Mouse (Mus musculus): ENCODE data around the gene Ntn5. TPM values are rescaled to one million over a fixed set of nuclear protein-coding genes. Genes with fewer than 3 reads are reported as not detected.

Ntn5 gene
- total RNA-seq, 1 experiment from 2014 or later: not detected

Other genes with a start within 250 kb of the Ntn5 start
- gene Gys1, start 249.2 kb upstream of the Ntn5 start, total RNA-seq (2017): 3.6 to 4.9 TPM (median 3.9 TPM) in 3 replicates
- gene Ruvbl2, start 245.9 kb upstream of the Ntn5 start, total RNA-seq (2017): 18.0 to 33.4 TPM (median 23.3 TPM) in 3 replicates
- gene Ftl1, start 224.1 kb upstream of the Ntn5 start, total RNA-seq (2017): 1,006 to 1,190 TPM (median 1,165 TPM) in 3 replicates
- 36.4 to 55.8 TPM (median 38.5 TPM) in 3 replicates for gene Bax, start 217.1 kb upstream of the Ntn5 start, total RNA-seq (2017)
- gene Tulp2, start 202.1 kb upstream of the Ntn5 start, total RNA-seq (2017): 3.2 TPM in 1 of 3 replicates, not detected in the others
- not detected in 3 replicates for gene Gm45808, start 197.2 kb upstream of the Ntn5 start, total RNA-seq (2017)
- gene Dhdh, start 195.2 kb upstream of the Ntn5 start, total RNA-seq (2017): 7.0 to 8.3 TPM (median 7.5 TPM) in 3 replicates
- gene Nucb1, start 173.6 kb upstream of the Ntn5 start, total RNA-seq (2017): 128 to 251 TPM (median 142 TPM) in 3 replicates
- gene Ppp1r15a, start 157.8 kb upstream of the Ntn5 start, total RNA-seq (2017): 204 to 390 TPM (median 221 TPM) in 3 replicates
- gene Plekha4, start 157.7 kb upstream of the Ntn5 start, total RNA-seq (2017): 0.10 TPM in 1 of 3 replicates, not detected in the others
- gene Hsd17b14, start 129.1 kb upstream of the Ntn5 start, total RNA-seq (2017): not detected in 3 replicates
- gene Bcat2, start 113.9 kb upstream of the Ntn5 start, total RNA-seq (2017): 5.1 to 21.4 TPM (median 11.9 TPM) in 3 replicates
- gene Fgf21, start 68.5 kb upstream of the Ntn5 start, total RNA-seq (2017): not detected in 3 replicates
- gene Fut1, start 66.7 kb upstream of the Ntn5 start, total RNA-seq (2017): not detected in 3 replicates
- not detected in 3 replicates for gene Izumo1, start 62.2 kb upstream of the Ntn5 start, total RNA-seq (2017)
- 0.11 to 0.48 TPM in 2 of 3 replicates, not detected in the other for gene Rasip1, start 56.5 kb upstream of the Ntn5 start, total RNA-seq (2017)
- gene Mamstr, start 44.0 kb upstream of the Ntn5 start, total RNA-seq (2017): 0.19 TPM in 1 of 3 replicates, not detected in the others
- 1.4 TPM in 1 of 3 replicates, not detected in the others for gene Fut2, start 17.6 kb upstream of the Ntn5 start, total RNA-seq (2017)
- gene Sec1, start 10.4 kb downstream of the Ntn5 start, total RNA-seq (2017): not detected in 3 replicates
- not detected in 3 replicates for gene Car11, start 15.8 kb downstream of the Ntn5 start, total RNA-seq (2017)
- gene Dbp, start 21.1 kb downstream of the Ntn5 start, total RNA-seq (2017): 4.3 to 13.1 TPM (median 4.5 TPM) in 3 replicates
- 966 to 1,078 TPM (median 1,028 TPM) in 3 replicates for gene Rpl18, start 31.4 kb downstream of the Ntn5 start, total RNA-seq (2017)
- 11.0 to 15.9 TPM (median 11.5 TPM) in 3 replicates for gene Sphk2, start 34.0 kb downstream of the Ntn5 start, total RNA-seq (2017)
- 0.78 to 1.4 TPM in 2 of 3 replicates, not detected in the other for gene Fam83e, start 37.2 kb downstream of the Ntn5 start, total RNA-seq (2017)
- gene Spaca4, start 41.8 kb downstream of the Ntn5 start, total RNA-seq (2017): not detected in 3 replicates
- not detected in 3 replicates for gene Lmtk3, start 99.7 kb downstream of the Ntn5 start, total RNA-seq (2017)
- 1.3 to 7.5 TPM in 2 of 3 replicates, not detected in the other for gene Sult2b1, start 100.6 kb downstream of the Ntn5 start, total RNA-seq (2017)
- 59.2 to 78.0 TPM (median 72.7 TPM) in 3 replicates for gene Cyth2, start 130.6 kb downstream of the Ntn5 start, total RNA-seq (2017)
- gene Kcnj14, start 140.8 kb downstream of the Ntn5 start, total RNA-seq (2017): 0.19 TPM in 1 of 3 replicates, not detected in the others
- gene Grwd1, start 146.9 kb downstream of the Ntn5 start, total RNA-seq (2017): 5.8 to 8.7 TPM (median 6.7 TPM) in 3 replicates
- 28.7 to 45.8 TPM (median 45.2 TPM) in 3 replicates for gene Kdelr1, start 188.8 kb downstream of the Ntn5 start, total RNA-seq (2017)
- gene Grin2d, start 194.4 kb downstream of the Ntn5 start, total RNA-seq (2017): 0.10 TPM in 1 of 3 replicates, not detected in the others
- not detected in 3 replicates for gene Syngr4, start 212.7 kb downstream of the Ntn5 start, total RNA-seq (2017)
- gene Tmem143, start 212.9 kb downstream of the Ntn5 start, total RNA-seq (2017): 4.4 to 5.6 TPM (median 4.4 TPM) in 3 replicates
- gene Emp3, start 237.4 kb downstream of the Ntn5 start, total RNA-seq (2017): 293 to 405 TPM (median 376 TPM) in 3 replicates
- gene Ccdc114, start 240.1 kb downstream of the Ntn5 start, total RNA-seq (2017): 2.9 TPM in 2 of 3 replicates, not detected in the other

All from monocyte, adult 5-6 weeks (primary cell).